Mouse (Mus musculus) cortical plate, adult 2 months (tissue): ENCODE measurements around the gene Fbxl13.

Experiments
- CTCF ChIP-seq: fragments of 200-500 bp; IDR thresholded peaks from 2 replicates; pipeline ENCODE4 v1.5.1; 2011; ENCODE audit warnings: mild to moderate bottlenecking, control low read depth, low read length; ENCODE audit not compliant: insufficient read depth; ENCODE audit errors: extremely low read depth
- POLR2A ChIP-seq: fragments of 200-500 bp; IDR thresholded peaks from 2 replicates; pipeline ENCODE4 v1.6.1; 2011; ENCODE audit warnings: mild to moderate bottlenecking, low read length, control low read depth; ENCODE audit not compliant: insufficient read depth; ENCODE audit errors: extremely low read depth

DNA sequence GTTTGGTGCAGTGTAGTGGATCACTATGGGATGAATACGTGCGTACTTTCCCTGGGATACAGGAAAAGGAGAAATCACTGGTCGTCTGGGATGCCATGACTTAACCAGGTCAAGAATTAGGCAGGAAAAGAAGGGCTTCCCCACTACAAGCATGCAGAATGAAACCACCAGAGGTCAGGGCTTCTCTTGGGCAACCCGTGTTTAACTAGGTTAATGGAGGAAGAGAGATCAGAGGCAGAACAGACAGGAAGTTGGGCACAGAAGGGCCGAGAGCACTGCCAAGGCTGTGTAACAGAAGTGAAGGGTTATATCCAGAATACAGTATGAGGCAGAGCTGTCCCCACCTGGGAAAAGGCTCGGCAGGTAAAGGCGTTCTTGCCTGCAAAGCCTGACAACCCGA, 98.4 kb downstream of the Fbxl13 start:
- TF ChIP-seq CTCF (no peak), POLR2A (no peak)
